ENCODE assay signal across 14 mouse cellular contexts in the genomic region with DNA sequence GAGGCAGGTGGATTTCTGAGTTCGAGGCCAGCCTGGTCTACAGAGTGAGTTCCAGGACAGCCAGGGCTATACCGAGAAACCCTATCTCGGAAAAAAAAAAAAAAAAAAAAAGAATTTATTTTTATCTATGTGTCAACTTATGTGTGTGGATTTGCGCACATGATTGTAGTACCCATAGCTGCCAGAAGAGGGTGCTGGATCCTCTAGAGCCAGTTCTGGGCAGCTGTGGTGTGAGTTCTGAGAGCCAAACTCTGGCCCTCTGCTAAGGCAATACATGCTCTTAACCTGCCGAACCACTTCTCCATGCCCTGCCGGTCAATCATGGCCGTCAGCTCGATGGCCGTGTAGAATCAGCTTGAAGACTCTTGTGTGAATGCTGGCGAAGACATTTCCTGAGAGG.
DNase-seq lines count a peak whose midpoint lies in the region; ATAC-seq and TF ChIP-seq lines count a peak whose summit lies in the region.
"Had no signal": no experiment of that assay in that cellular context is flagged by ENCODE, and none has a peak within 500 bp of the region (broad histone marks: within the 10 kb centered on the region; RNA-seq: fewer than 3 reads in every experiment).

No protein-coding gene starts in this region.

- H3K9me3 ChIP-seq in hindbrain, postnatal 0 days (ENCODE audit: low read length) = no peaks in the 10 kb centered on the region
- peaks cover 2% of the 10 kb centered on the region; the same call in 1 of the 2 replicates for H3K9me3 ChIP-seq in hindbrain, embryonic 16.5 days (ENCODE audit: control insufficient read depth, low read length)
- H3K9me3 ChIP-seq in MEL (replicated peaks; ENCODE audit: insufficient read depth, low read length) = no peaks in the 10 kb centered on the region
- H3K9me3 ChIP-seq: intestine, embryonic 15.5 days; liver, embryonic 13.5 days had no signal

- H3K27me3 ChIP-seq in hindbrain, postnatal 0 days (ENCODE audit: insufficient read depth, low read length) = no peaks in the 10 kb centered on the region
- no peaks in the 10 kb centered on the region for H3K27me3 ChIP-seq in hindbrain, embryonic 16.5 days (replicated peaks; ENCODE audit: control insufficient read depth, insufficient read depth, low read length)
- H3K27me3 ChIP-seq in MEL (ENCODE audit: control insufficient read depth in 1 of 2, insufficient read depth in 2 of 2, low read length in 2 of 2) = no peaks in the 10 kb centered on the region
- H3K27me3 ChIP-seq: heart, embryonic 12.5 days; intestine, embryonic 15.5 days; liver, embryonic 13.5 days had no signal

- no peaks in the 10 kb centered on the region for H3K79me2 ChIP-seq in MEL (ENCODE audit: control insufficient read depth, insufficient read depth, low read length, poor library complexity)

- no peak overlapping the region for H3K9ac ChIP-seq in hindbrain, postnatal 0 days (replicated peaks; ENCODE audit: low read length)
- H3K9ac ChIP-seq in hindbrain, embryonic 16.5 days (ENCODE audit: low read depth, low read length) = no peak overlapping the region
- H3K9ac ChIP-seq in MEL (ENCODE audit: control insufficient read depth, low read depth, low read length, poor library complexity, severe bottlenecking) = no peak overlapping the region
- H3K9ac ChIP-seq: heart, embryonic 12.5 days; intestine, embryonic 15.5 days; liver, embryonic 13.5 days had no signal

- DNase-seq in hindbrain, postnatal 0 days (ENCODE audit: low spot score) = no peak
- peak; percentile 26 for DNase-seq in retina, postnatal 1 day
- DNase-seq in retina, embryonic 14.5 days (ENCODE audit: low spot score) = no peak
- peak; percentile 46 for DNase-seq in MEL (ENCODE audit: low read depth, low spot score)
- DNase-seq in layer of hippocampus, adult 9-10 months (ENCODE audit: low spot score) = no peak
- no peak for DNase-seq in layer of hippocampus, adult 9-11 months
- DNase-seq: adrenal gland, postnatal 25 days; cerebellum, adult 9-11 months; liver, embryonic 13.5 days; midbrain, embryonic 14.5 days had no signal

- ATAC-seq in hindbrain, postnatal 0 days = no peak
- no peak for ATAC-seq in hindbrain, embryonic 16.5 days
- ATAC-seq in megakaryocyte, adult 5-6 weeks (ENCODE audit: poor library complexity, severe bottlenecking) = peak; percentile 52; the same call in 1 of the 2 replicates
- ATAC-seq: intestine, embryonic 15.5 days had no signal

- TF ChIP-seq POLR2A in MEL (IDR thresholded peaks at IDR 0.05; ENCODE audit: control insufficient read depth in 1 of 2, insufficient read depth in 1 of 2, low read depth in 1 of 2, low read length in 2 of 2, poor library complexity in 1 of 2) = no peak

- H3K4me3 ChIP-seq in hindbrain, postnatal 0 days (ENCODE audit: low read length) = no peak overlapping the region
- no peak overlapping the region for H3K4me3 ChIP-seq in hindbrain, embryonic 16.5 days (ENCODE audit: low read length)
- H3K4me3 ChIP-seq in MEL (ENCODE audit: control insufficient read depth in 1 of 2, insufficient read depth in 1 of 2, low read depth in 2 of 2, low read length in 2 of 2) = no peak overlapping the region
- H3K4me3 ChIP-seq: heart, embryonic 12.5 days; intestine, embryonic 15.5 days; liver, embryonic 13.5 days had no signal

- H3K27ac ChIP-seq in hindbrain, postnatal 0 days = no peak overlapping the region
- H3K27ac ChIP-seq in hindbrain, embryonic 16.5 days (ENCODE audit: low read depth, low read length) = no peak overlapping the region
- no peak overlapping the region for H3K27ac ChIP-seq in MEL (ENCODE audit: control insufficient read depth, low read depth, low read length)
- H3K27ac ChIP-seq: intestine, embryonic 15.5 days; liver, embryonic 13.5 days had no signal

- H3K4me2 ChIP-seq in hindbrain, postnatal 0 days (ENCODE audit: low read depth, low read length) = no peak overlapping the region
- H3K4me2 ChIP-seq in hindbrain, embryonic 16.5 days (ENCODE audit: low read length) = no peak overlapping the region
- H3K4me2 ChIP-seq: heart, embryonic 12.5 days; intestine, embryonic 15.5 days; liver, embryonic 13.5 days had no signal

- no peak for TF ChIP-seq EP300 in MEL (IDR thresholded peaks at IDR 0.05; ENCODE audit: low read depth in 1 of 2, low read length in 2 of 2)

- 98% methylated on average over 10 of the region's 10 CpGs for WGBS in hindbrain, postnatal 0 days
- WGBS in hindbrain, embryonic 16.5 days = over 99% methylated on average over 8 of the region's 10 CpGs

- peak; percentile 37 for TF ChIP-seq CTCF in hindbrain, postnatal 0 days (IDR thresholded peaks at IDR 0.05; ENCODE audit: low read depth)
- TF ChIP-seq CTCF in MEL (IDR thresholded peaks at IDR 0.05 in 2 of 3, conservative IDR thresholded peaks at IDR 0.05 in 1 of 3; ENCODE audit: control insufficient read depth in 1 of 3, insufficient read depth in 1 of 3, low read depth in 2 of 3, low read length in 3 of 3, poor library complexity in 1 of 3, severe bottlenecking in 1 of 3) = peak; percentile 50 to 54 (median 51)

- peak; percentile 35 for TF ChIP-seq RAD21 in MEL (IDR thresholded peaks at IDR 0.05; ENCODE audit: low read depth, low read length)

- H3K36me3 ChIP-seq in hindbrain, postnatal 0 days (ENCODE audit: insufficient read depth, low read length) = peaks cover 4% of the 10 kb centered on the region; the same call in 1 of the 2 replicates
- peaks cover 8% of the 10 kb centered on the region; the same call in 1 of the 2 replicates for H3K36me3 ChIP-seq in hindbrain, embryonic 16.5 days (ENCODE audit: control insufficient read depth, insufficient read depth, low read length)
- H3K36me3 ChIP-seq in MEL (ENCODE audit: control insufficient read depth in 1 of 2, insufficient read depth in 2 of 2, low read length in 2 of 2) = peaks cover 0 to 6% of the 10 kb centered on the region in 2 experiments; a peak in 2 of 4 replicates

- no peaks in the 10 kb centered on the region for H3K4me1 ChIP-seq in hindbrain, postnatal 0 days (ENCODE audit: insufficient read depth, low read length)
- H3K4me1 ChIP-seq in hindbrain, embryonic 16.5 days (ENCODE audit: control insufficient read depth, insufficient read depth, low read depth, low read length) = no peaks in the 10 kb centered on the region
- peaks cover under 1 to 13% of the 10 kb centered on the region in 2 experiments; a peak in 3 of 4 replicates for H3K4me1 ChIP-seq in MEL (ENCODE audit: control insufficient read depth in 1 of 2, insufficient read depth in 2 of 2, low read length in 2 of 2)

TF ChIP-seq in MEL, 35 proteins besides CTCF, POLR2A, EP300 and RAD21:
- TF ChIP-seq GATA1 (IDR thresholded peaks at IDR 0.05; ENCODE audit: low read depth, low read length) (no peak), HCFC1 (IDR thresholded peaks at IDR 0.05; ENCODE audit: low read depth, low read length) (no peak), MAZ (IDR thresholded peaks at IDR 0.05; ENCODE audit: low read depth, low read length) (no peak), CHD2 (IDR thresholded peaks at IDR 0.05; ENCODE audit: low read length) (no peak), E2F4 (IDR thresholded peaks at IDR 0.05; ENCODE audit: borderline replicate concordance, low read depth, low read length) (no peak), SMC3 (IDR thresholded peaks at IDR 0.05; ENCODE audit: low read depth, low read length) (peak; percentile 44), ZNF384 (IDR thresholded peaks at IDR 0.05; ENCODE audit: low read depth, low read length) (peak; percentile 30; the same call in 1 of the 2 replicates), NELFE (IDR thresholded peaks at IDR 0.05; ENCODE audit: low read depth, low read length) (no peak), SIN3A (IDR thresholded peaks at IDR 0.05; ENCODE audit: low read length) (no peak), RCOR1 (IDR thresholded peaks at IDR 0.05; ENCODE audit: low read depth, low read length) (no peak), POLR2AphosphoS5 (IDR thresholded peaks at IDR 0.05; ENCODE audit: borderline replicate concordance, low read depth, low read length) (no peak), MEF2A (IDR thresholded peaks at IDR 0.05; ENCODE audit: extremely low read depth, insufficient replicate concordance, low read depth, low read length, poor library complexity, severe bottlenecking) (no peak), ETS1 (IDR thresholded peaks at IDR 0.05; ENCODE audit: low read depth, low read length) (no peak), MYB (IDR thresholded peaks at IDR 0.05; ENCODE audit: low read depth, low read length) (no peak), UBTF (IDR thresholded peaks at IDR 0.05; ENCODE audit: borderline replicate concordance, insufficient read depth, low read depth, low read length) (no peak), USF2 (IDR thresholded peaks at IDR 0.05; ENCODE audit: borderline replicate concordance in 1 of 2, insufficient read depth in 1 of 2, low read depth in 1 of 2, low read length in 2 of 2) (no peak), ZKSCAN1 (IDR thresholded peaks at IDR 0.05; ENCODE audit: low read depth, low read length) (no peak), ZC3H11A (IDR thresholded peaks at IDR 0.05; ENCODE audit: low read depth, low read length) (0 out of 2 replicates have a peak, but pooled peaks have one; percentile 32), JUND (IDR thresholded peaks at IDR 0.05; ENCODE audit: low read depth, low read length) (no peak), USF1 (IDR thresholded peaks at IDR 0.05; ENCODE audit: low read depth, low read length) (no peak)

Comparison
In these comparisons a context has a peak if more than half of its experiments do, and no peak if none do; other contexts are left out.
1. DNase-seq: peak in retina, postnatal 1 day (single experiment) and MEL (single experiment); none in hindbrain, postnatal 0 days (single experiment), retina, embryonic 14.5 days (single experiment), layer of hippocampus, adult 9-10 months (single experiment) and layer of hippocampus, adult 9-11 months (single experiment).